Mouse (Mus musculus): ENCODE results near the gene Olfr1431. TPM values are rescaled to one million over a fixed set of nuclear protein-coding genes. Genes with fewer than 3 reads are reported as not detected.
"Not testable (repeated sequence)": the region's sequence is repeated elsewhere in the genome, so short reads cannot be mapped to it uniquely, and the experiment has no call there.

Gene Olfr1431
- not detected for total RNA-seq (2021)
- long read RNA-seq, experiment 1: 0 reads
- long read RNA-seq, experiment 2: 0 reads

GRCm38 (mm10) chr19:12200334-12200733 is at the start of gene Olfr1431:
Gene Olfr1431 (plus strand): TSS chr19:12200634.
- TF ChIP-seq CTCF (IDR thresholded peaks at IDR 0.05): no peak
- DNase-seq (ENCODE audit: extremely low spot score in 1 of 2, low spot score in 2 of 2): no peak
- Histone ChIP-seq H3K27ac (no peak within 1 kb of the TSS), H3K4me3 (no peak within 1 kb of the TSS)
- intact Hi-C loops (cut with DNase I): no loop called here

- H3K4me3 ChIP-seq; intact Hi-C loops (cut with DNase I); H3K27ac ChIP-seq; DNase-seq (ENCODE audit: extremely low spot score in 1 of 2, low spot score in 2 of 2): not testable (repeated sequence)
Observed at GRCm38 (mm10) chr19:12170062-12170599, 30.3 kb upstream of the Olfr1431 start, which contains the start of gene Olfr1555-ps1. Gene Olfr1555-ps1 (minus strand): TSS chr19:12170112.

DNA sequence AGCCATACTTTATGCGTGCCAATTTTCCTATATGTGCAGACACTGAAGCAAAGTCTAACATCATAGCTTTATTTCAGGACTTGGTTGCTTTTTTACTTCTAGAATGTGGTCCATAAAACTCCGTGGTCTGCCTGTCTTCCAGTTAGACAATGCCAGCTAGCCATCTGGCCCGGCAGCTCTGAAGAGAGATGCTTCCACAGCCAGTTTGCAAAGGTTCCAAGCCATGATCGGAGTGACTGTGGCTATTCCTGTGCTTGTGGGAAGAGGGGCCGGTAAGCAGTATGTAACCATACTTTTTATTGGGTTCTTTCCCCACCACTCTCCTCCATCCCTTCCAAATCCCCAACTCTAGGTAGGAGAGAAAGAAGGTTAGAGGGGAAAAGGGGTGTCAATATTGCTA is 25.0 kb upstream of the Olfr1431 start:
- intact Hi-C loops (cut with DNase I): loop anchor here (5.0 kb wide), 1 partner anchor 67 kb away; the partner anchor contains the start of gene Olfr262
- H3K4me3 ChIP-seq; H3K27ac ChIP-seq; DNase-seq (ENCODE audit: extremely low spot score in 1 of 2, low spot score in 2 of 2): not testable (repeated sequence)

- H3K4me3 ChIP-seq; H3K27ac ChIP-seq; intact Hi-C loops (cut with DNase I); DNase-seq (ENCODE audit: extremely low spot score in 1 of 2, low spot score in 2 of 2): not testable (repeated sequence)
Observed at GRCm38 (mm10) chr19:12199076-12199475, 1.4 kb upstream of the Olfr1431 start.

- H3K4me3 ChIP-seq; DNase-seq (ENCODE audit: extremely low spot score in 1 of 2, low spot score in 2 of 2); intact Hi-C loops (cut with DNase I); H3K27ac ChIP-seq: not testable (repeated sequence)
Observed at GRCm38 (mm10) chr19:12232496-12232895, 32.1 kb downstream of the Olfr1431 start, which contains the start of gene Olfr1432. Gene Olfr1432 (minus strand): TSS chr19:12232596.

GRCm38 (mm10) chr19:12241559-12241958 is 41.1 kb downstream of the Olfr1431 start, which contains the start of gene Olfr262:
Gene Olfr262 (minus strand): TSS chr19:12241659.
- Histone ChIP-seq H3K27ac (no peak within 1 kb of the TSS), H3K4me3 (no peak within 1 kb of the TSS)
- intact Hi-C loops (cut with DNase I): loop anchor here (5.0 kb wide), 1 partner anchor 64 kb away; no protein-coding TSS in a partner anchor
- no peak for TF ChIP-seq CTCF (IDR thresholded peaks at IDR 0.05)
- no peak for DNase-seq (ENCODE audit: extremely low spot score in 1 of 2, low spot score in 2 of 2)

GRCm38 (mm10) chr19:12260732-12261131 is 60.3 kb downstream of the Olfr1431 start, which contains the start of gene Olfr235:
Gene Olfr235 (plus strand): TSS chr19:12261032.
- H3K4me3 ChIP-seq: no peak within 1 kb of the TSS
- H3K27ac ChIP-seq: no peak within 1 kb of the TSS
- DNase-seq (ENCODE audit: extremely low spot score in 1 of 2, low spot score in 2 of 2): no peak
- intact Hi-C loops (cut with DNase I): no loop called here
- no peak for TF ChIP-seq CTCF (IDR thresholded peaks at IDR 0.05)

Other genes with a start within 250 kb of the Olfr1431 start
- gene Osbp, start 234.7 kb upstream of the Olfr1431 start, total RNA-seq (2021): 10 to 100 TPM; 55.6 to 57.0 TPM
- gene Olfr1423, start 159.3 kb upstream of the Olfr1431 start, total RNA-seq (2021): not detected
- gene Olfr1424, start 138.0 kb upstream of the Olfr1431 start, total RNA-seq (2021): not detected
- not detected for gene Olfr1425, start 122.9 kb upstream of the Olfr1431 start, total RNA-seq (2021)
- not detected for gene Olfr1426, start 108.6 kb upstream of the Olfr1431 start, total RNA-seq (2021)
- not detected for gene Olfr1427, start 97.3 kb upstream of the Olfr1431 start, total RNA-seq (2021)
- not detected for gene Olfr1428, start 84.7 kb upstream of the Olfr1431 start, total RNA-seq (2021)
- not detected for gene Olfr76, start 77.4 kb upstream of the Olfr1431 start, total RNA-seq (2021)
- gene Olfr1555-ps1, start 30.5 kb upstream of the Olfr1431 start, total RNA-seq (2021): not detected
- not detected for gene Olfr1432, start 32.0 kb downstream of the Olfr1431 start, total RNA-seq (2021)
- not detected for gene Olfr262, start 41.0 kb downstream of the Olfr1431 start, total RNA-seq (2021)
- not detected for gene Olfr235, start 60.4 kb downstream of the Olfr1431 start, total RNA-seq (2021)
- gene Olfr1434, start 79.2 kb downstream of the Olfr1431 start, total RNA-seq (2021): not detected
- gene Olfr1436, start 98.5 kb downstream of the Olfr1431 start, total RNA-seq (2021): not detected
- not detected for gene Olfr1437, start 124.5 kb downstream of the Olfr1431 start, total RNA-seq (2021)
- gene Olfr1438-ps1, start 135.3 kb downstream of the Olfr1431 start, total RNA-seq (2021): not detected
- gene Olfr1440, start 186.6 kb downstream of the Olfr1431 start, total RNA-seq (2021): not detected
- gene Olfr1441, start 216.8 kb downstream of the Olfr1431 start, total RNA-seq (2021): not detected
- gene Pfpl, start 227.3 kb downstream of the Olfr1431 start, total RNA-seq (2021): not detected

All from left cerebral cortex, adult 2 months (tissue).